Comparison of ENCODE assay signal across 13 mouse cellular contexts in the genomic region with DNA sequence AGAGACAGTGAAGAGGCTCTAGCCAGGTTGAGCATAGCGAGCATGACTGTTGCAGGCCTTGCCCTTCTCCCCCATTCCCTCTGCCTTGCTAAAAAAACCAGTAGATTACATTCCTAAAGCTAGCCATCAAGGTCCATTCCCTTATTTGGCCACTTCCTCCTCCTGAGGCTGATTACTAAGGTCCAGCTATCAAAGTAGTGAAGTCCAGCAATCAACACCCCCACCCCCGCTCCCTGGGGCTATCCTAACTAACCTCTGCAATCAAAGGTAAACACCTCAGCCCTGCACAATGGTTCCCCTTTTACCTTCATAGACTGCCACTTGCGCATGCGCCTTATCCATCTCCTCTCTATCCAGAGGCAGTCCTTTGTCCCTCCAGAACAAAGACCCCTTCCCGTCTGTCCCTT.
DNase-seq lines count a peak whose midpoint lies in the region; ATAC-seq and TF ChIP-seq lines count a peak whose summit lies in the region.
"Had no signal": no experiment of that assay in that cellular context is flagged by ENCODE, and none has a peak within 500 bp of the region (broad histone marks: within the 10 kb centered on the region; RNA-seq: fewer than 3 reads in every experiment).

No protein-coding gene starts in this region.

- no peak for TF ChIP-seq EP300 in stomach, postnatal 0 days (optimal IDR thresholded peaks at IDR 0.05)

- no peak overlapping the region for H3K4me3 ChIP-seq in heart, embryonic 12.5 days
- H3K4me3 ChIP-seq in stomach, postnatal 0 days (ENCODE audit: low read depth, low read length): no peak overlapping the region
- no peak overlapping the region for H3K4me3 ChIP-seq in gastrocnemius, adult 2 months
- H3K4me3 ChIP-seq: embryonic facial prominence, embryonic 15.5 days had no signal

- H3K27me3 ChIP-seq in heart, embryonic 12.5 days (replicated peaks): no peaks in the 10 kb centered on the region
- H3K27me3 ChIP-seq in stomach, postnatal 0 days (ENCODE audit: control insufficient read depth, insufficient read depth, low read length): no peaks in the 10 kb centered on the region
- H3K27me3 ChIP-seq: CH12.LX had no signal

- H3K36me3 ChIP-seq in heart, embryonic 12.5 days: no peaks in the 10 kb centered on the region
- H3K36me3 ChIP-seq in stomach, postnatal 0 days (ENCODE audit: control insufficient read depth, insufficient read depth, low read length): no peaks in the 10 kb centered on the region
- H3K36me3 ChIP-seq: embryonic facial prominence, embryonic 15.5 days had no signal

- H3K4me2 ChIP-seq in heart, embryonic 12.5 days: no peak overlapping the region
- no peak overlapping the region for H3K4me2 ChIP-seq in stomach, postnatal 0 days (replicated peaks; ENCODE audit: low read depth)
- H3K4me2 ChIP-seq: embryonic facial prominence, embryonic 15.5 days had no signal

- intact Hi-C loops in gastrocnemius, adult 2 months (cut with DNase I): no loop called here

- WGBS in heart, embryonic 12.5 days: 34% methylated on average over 5 of the region's 5 CpGs
- 57% methylated on average over 5 of the region's 5 CpGs for WGBS in stomach, postnatal 0 days

- DNase-seq in heart, adult 18-20 months: no peak
- DNase-seq in urinary bladder, postnatal 14 days (ENCODE audit: low spot score): peak; percentile 4
- DNase-seq in urinary bladder, postnatal 25 days (ENCODE audit: low spot score): no peak
- DNase-seq in kidney, adult 8-10 months: peak; percentile 37 to 61
- peak; percentile 62 for DNase-seq in stomach, postnatal 0 days (ENCODE audit: low spot score)
- no peak for DNase-seq in gastrocnemius, adult 2 months
- DNase-seq: left cerebral cortex, postnatal 4 days; thymus, postnatal 14 days had no signal

- TF ChIP-seq CTCF in stomach, postnatal 0 days (IDR thresholded peaks at IDR 0.05; ENCODE audit: low read depth): no peak
- TF ChIP-seq CTCF in gastrocnemius, adult 2 months (IDR thresholded peaks at IDR 0.05): no peak

- H3K9me3 ChIP-seq in heart, embryonic 12.5 days (replicated peaks): no peaks in the 10 kb centered on the region
- H3K9me3 ChIP-seq in stomach, postnatal 0 days (ENCODE audit: control insufficient read depth, low read length): no peaks in the 10 kb centered on the region
- H3K9me3 ChIP-seq: embryonic facial prominence, embryonic 15.5 days had no signal

- no peak for ATAC-seq in heart, embryonic 12.5 days (ENCODE audit: insufficient number of reproducible peaks, low FRiP score)
- ATAC-seq in stomach, postnatal 0 days (ENCODE audit: low FRiP score, low TSS enrichment): peak; percentile 81
- no peak for ATAC-seq in megakaryocyte-erythroid progenitor cell, adult 5-6 weeks (replicated peaks; ENCODE audit: low FRiP score, low TSS enrichment, poor library complexity, severe bottlenecking)
- ATAC-seq: hindbrain, embryonic 16.5 days had no signal

- peak overlapping the region; percentile 47 for H3K27ac ChIP-seq in heart, embryonic 12.5 days (ENCODE audit: poor library complexity, severe bottlenecking)
- H3K27ac ChIP-seq in stomach, postnatal 0 days (replicated peaks): no peak overlapping the region
- H3K27ac ChIP-seq in gastrocnemius, adult 2 months: no peak overlapping the region
- H3K27ac ChIP-seq: embryonic facial prominence, embryonic 15.5 days had no signal

- no peaks in the 10 kb centered on the region for H3K4me1 ChIP-seq in heart, embryonic 12.5 days (replicated peaks)
- H3K4me1 ChIP-seq in stomach, postnatal 0 days (replicated peaks; ENCODE audit: control insufficient read depth, insufficient read depth): no peaks in the 10 kb centered on the region
- H3K4me1 ChIP-seq: embryonic facial prominence, embryonic 15.5 days had no signal

- H3K9ac ChIP-seq in heart, embryonic 12.5 days: no peak overlapping the region
- H3K9ac ChIP-seq in stomach, postnatal 0 days (ENCODE audit: low read length): no peak overlapping the region
- H3K9ac ChIP-seq: embryonic facial prominence, embryonic 15.5 days had no signal

Comparison
In these comparisons a context has a peak if more than half of its experiments do, and no peak if none do; other contexts are left out.
1. DNase-seq: peak in urinary bladder, postnatal 14 days (single experiment), kidney, adult 8-10 months (2 of 2) and stomach, postnatal 0 days (single experiment); none in heart, adult 18-20 months (0 of 2), urinary bladder, postnatal 25 days (single experiment) and gastrocnemius, adult 2 months (single experiment).